Mouse (Mus musculus) midbrain, postnatal 0 days (tissue): ENCODE results near the gene Nfkbie. TPM values are rescaled to one million over a fixed set of nuclear protein-coding genes. Genes with fewer than 3 reads are reported as not detected.

Source experiments
- ATAC-seq: fragments of 200-750 bp; cut with Nextera tagmentation; 2 replicates; pipeline ENCODE4 v1.8.0; 2017; ENCODE audit warnings: moderate number of reproducible peaks, mild to moderate bottlenecking, moderate TSS enrichment, moderate library complexity; ENCODE audit not compliant: low FRiP score
- DNase-seq: peaks from one replicate; pipeline ENCODE4 v3.0.0-alpha.2; 2015; ENCODE audit warnings: low spot score
- H3K27ac ChIP-seq: fragments of 300-500 bp; sonication (generic); 2 replicates; pipeline ENCODE4 v1.5.1; 2014; ENCODE audit warnings: low read depth, mild to moderate bottlenecking, low read length, mixed read lengths
- H3K27me3 ChIP-seq: fragments of 300-500 bp; sonication (generic); 2 replicates; pipeline ENCODE4 v1.6.1; 2014; ENCODE audit warnings: low read length, control low read depth, mixed read lengths; ENCODE audit not compliant: insufficient read depth
- H3K36me3 ChIP-seq: fragments of 300-500 bp; sonication (generic); 2 replicates; pipeline ENCODE4 v1.6.1; 2014; ENCODE audit warnings: low read length, control low read depth, mixed read lengths; ENCODE audit not compliant: insufficient read depth
- H3K4me1 ChIP-seq: fragments of 300-500 bp; sonication (generic); 2 replicates; pipeline ENCODE4 v1.6.1; 2014; ENCODE audit warnings: mild to moderate bottlenecking, control low read depth, antibody characterized with exemption, low read length, mixed read lengths; ENCODE audit not compliant: insufficient read depth
- H3K4me2 ChIP-seq: fragments of 300-500 bp; sonication (generic); 2 replicates; pipeline ENCODE4 v1.6.1; 2014; ENCODE audit warnings: low read depth, mild to moderate bottlenecking, low read length, mixed read lengths; ENCODE audit not compliant: poor library complexity, severe bottlenecking
- H3K4me3 ChIP-seq: fragments of 300-500 bp; sonication (generic); 2 replicates; pipeline ENCODE4 v1.5.1; 2014; ENCODE audit warnings: low read depth, mild to moderate bottlenecking, low read length, moderate library complexity
- H3K9ac ChIP-seq: fragments of 300-500 bp; sonication (generic); replicated peaks from 2 replicates; pipeline ENCODE4 v1.6.1; 2014; ENCODE audit warnings: mild to moderate bottlenecking, low read length, moderate library complexity, mixed read lengths; ENCODE audit not compliant: poor library complexity, severe bottlenecking
- H3K9me3 ChIP-seq: fragments of 300-500 bp; sonication (generic); 2 replicates; pipeline ENCODE4 v1.6.1; 2016; ENCODE audit warnings: low read length, control low read depth
- CTCF ChIP-seq: IDR thresholded peaks from 2 replicates; pipeline ENCODE4 v1.5.1; 2016; ENCODE audit warnings: antibody characterized with exemption, mild to moderate bottlenecking
- WGBS: fragments of 180-500 bp; shearing (Covaris S2); extraction: QIAGEN DNeasy Blood & Tissue Kit; methylation state at CpG from one replicate; pipeline ENCODE4 v1.1.7; 2014; 5-methylcytosine and 5-hydroxymethylcytosine counted together
- polyA plus RNA-seq: library from polyadenylated mRNA; unstranded; fragments of >200 nt; fragmentation: Nextera tagmentation; extraction: Ambion mirVana; gene quantifications from 2 replicates; pipeline ENCODE4 v1.2.1, GENCODE M21; 2015
- total RNA-seq: library from RNA; depleted of rRNA; stranded (reverse); fragments of >200 nt; gene quantifications from 2 replicates; pipeline ENCODE4 v1.2.3, GENCODE M21; 2014

Gene Nfkbie
- total and polyA plus RNA-seq, 2 experiments from 2014 or later = 2.5 to 4.8 TPM

DNA sequence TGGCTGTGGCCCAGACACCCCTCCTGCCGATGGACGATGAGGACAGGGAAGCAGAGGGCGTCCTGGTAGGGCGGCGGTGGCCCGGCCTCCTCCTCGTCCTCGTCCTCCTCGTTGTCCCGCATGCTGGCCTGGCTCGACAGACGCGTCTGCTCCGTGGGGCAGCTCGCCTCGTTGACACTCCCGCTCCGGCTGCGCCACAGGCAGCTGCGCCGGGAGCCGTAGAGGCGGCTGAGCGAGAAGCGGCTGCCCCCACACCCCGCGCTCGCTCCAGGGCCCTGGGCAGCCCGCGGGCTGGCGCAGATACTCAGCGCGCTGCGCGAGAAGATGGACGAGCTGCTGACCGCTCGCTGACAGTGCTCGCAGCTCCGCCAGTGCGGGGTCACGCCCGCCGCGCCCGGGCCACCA is 10.6 kb upstream of the Nfkbie start:
- no peak overlapping the region for H3K9ac ChIP-seq
- H3K27ac ChIP-seq = no peak overlapping the region
- no peak overlapping the region for H3K4me3 ChIP-seq
- ATAC-seq (no peak), DNase-seq (no peak)
- H3K9me3 ChIP-seq = no peaks in the 10 kb centered on the region
- no peak overlapping the region for H3K4me2 ChIP-seq
- H3K36me3 ChIP-seq = peaks cover 13% of the 10 kb centered on the region
- H3K4me1 ChIP-seq = 0 out of 2 replicates have a peak, but pooled peaks cover 7% of the 10 kb centered on the region
- H3K27me3 ChIP-seq = peaks cover 15% of the 10 kb centered on the region
- 15% methylated on average over 45 of the region's 46 CpGs for WGBS
- no peak for TF ChIP-seq CTCF

GRCm38 (mm10) chr17:45545278-45545961 is 10.1 kb upstream of the Nfkbie start:
- WGBS = 20% methylated on average over 68 of the region's 74 CpGs

DNA sequence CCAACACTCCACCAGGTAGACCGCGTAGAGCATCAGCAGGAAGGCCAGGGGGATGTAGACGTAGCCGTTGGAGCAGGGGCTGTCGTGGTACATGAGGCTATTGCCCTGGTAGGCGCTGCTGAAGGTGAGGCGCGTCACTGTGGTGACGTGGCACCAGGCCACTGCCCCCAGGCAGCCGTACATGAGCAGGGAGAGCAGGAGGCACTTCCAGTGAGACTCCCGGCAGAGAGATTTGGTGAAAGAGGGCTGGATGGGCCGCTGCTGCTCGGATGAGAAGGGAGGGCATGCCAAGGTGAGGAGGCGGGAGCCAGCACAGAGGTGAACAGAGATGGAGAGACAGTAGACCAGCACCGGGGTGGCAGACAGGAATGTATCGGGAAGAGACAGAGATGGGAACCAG is 8.6 kb upstream of the Nfkbie start:
- Histone ChIP-seq H3K4me3 (no peak overlapping the region), H3K27ac (no peak overlapping the region), H3K36me3 (peaks cover 13% of the 10 kb centered on the region), H3K9me3 (no peaks in the 10 kb centered on the region), H3K27me3 (peaks cover 15% of the 10 kb centered on the region), H3K9ac (no peak overlapping the region), H3K4me1 (0 out of 2 replicates have a peak, but pooled peaks cover 9% of the 10 kb centered on the region), H3K4me2 (no peak overlapping the region)
- no peak for TF ChIP-seq CTCF
- DNase-seq = no peak
- WGBS = 72% methylated on average over 16 of the region's 16 CpGs
- ATAC-seq = no peak

More at GRCm38 (mm10) chr17:45545278-45545961, 10.1 kb upstream of the Nfkbie start:
- H3K27me3 ChIP-seq = peaks cover 15% of the 10 kb centered on the region
- DNase-seq (no peak), ATAC-seq (no peak)
- H3K4me2 ChIP-seq = peak overlapping the region; percentile 0; the same call in 1 of the 2 replicates
- no peak overlapping the region for H3K4me3 ChIP-seq
- H3K36me3 ChIP-seq = peaks cover 13% of the 10 kb centered on the region
- 0 out of 2 replicates have a peak, but pooled peaks cover 7% of the 10 kb centered on the region for H3K4me1 ChIP-seq
- no peak overlapping the region for H3K27ac ChIP-seq
- TF ChIP-seq CTCF = no peak
- H3K9me3 ChIP-seq = no peaks in the 10 kb centered on the region
- no peak overlapping the region for H3K9ac ChIP-seq

DNA sequence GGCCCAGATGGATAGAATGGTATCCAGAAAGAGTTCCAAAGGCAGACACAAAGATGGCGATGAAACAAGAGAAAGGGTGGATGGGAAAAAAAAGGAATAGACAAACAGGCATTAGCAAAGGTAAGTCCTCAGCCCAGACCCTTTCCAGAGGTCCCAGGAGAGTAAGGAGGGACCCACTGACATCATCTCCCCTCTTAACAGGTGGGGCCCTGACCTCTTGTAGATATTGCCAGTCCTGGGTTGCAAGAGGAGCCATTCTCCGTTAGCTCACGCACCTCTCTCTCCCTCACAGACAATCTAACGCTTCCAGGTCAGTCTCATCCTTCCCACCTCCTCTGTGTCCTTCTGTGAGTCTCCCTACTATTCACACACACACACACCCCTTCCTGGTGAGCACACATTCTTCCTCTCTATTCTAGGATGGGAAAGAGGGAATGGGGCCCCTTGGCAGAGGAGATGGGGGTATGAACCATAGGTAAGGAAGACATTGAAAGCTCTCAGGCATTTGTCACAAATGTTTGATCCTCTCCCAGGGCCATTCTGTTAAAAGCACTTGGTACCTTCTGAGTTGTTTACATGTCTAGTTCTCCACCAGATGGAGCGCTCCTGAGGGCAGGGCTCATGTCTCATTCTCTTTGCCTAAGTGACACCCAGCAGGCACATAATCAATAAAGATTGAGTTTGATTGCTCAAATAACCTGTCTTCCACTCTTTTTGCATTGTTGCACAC is 7.9 kb upstream of the Nfkbie start:
- no peak overlapping the region for H3K9ac ChIP-seq
- no peak overlapping the region for H3K27ac ChIP-seq
- H3K36me3 ChIP-seq = peaks cover 13% of the 10 kb centered on the region
- H3K27me3 ChIP-seq = peaks cover 15% of the 10 kb centered on the region
- H3K4me1 ChIP-seq = 0 out of 2 replicates have a peak, but pooled peaks cover 10% of the 10 kb centered on the region
- no peaks in the 10 kb centered on the region for H3K9me3 ChIP-seq
- peak overlapping the region; percentile 58 for H3K4me3 ChIP-seq
- DNase-seq = no peak
- 82% methylated on average over 5 of the region's 5 CpGs for WGBS
- H3K4me2 ChIP-seq = peak overlapping the region; percentile 66
- ATAC-seq = no peak
- TF ChIP-seq CTCF = peak; percentile 49

DNA sequence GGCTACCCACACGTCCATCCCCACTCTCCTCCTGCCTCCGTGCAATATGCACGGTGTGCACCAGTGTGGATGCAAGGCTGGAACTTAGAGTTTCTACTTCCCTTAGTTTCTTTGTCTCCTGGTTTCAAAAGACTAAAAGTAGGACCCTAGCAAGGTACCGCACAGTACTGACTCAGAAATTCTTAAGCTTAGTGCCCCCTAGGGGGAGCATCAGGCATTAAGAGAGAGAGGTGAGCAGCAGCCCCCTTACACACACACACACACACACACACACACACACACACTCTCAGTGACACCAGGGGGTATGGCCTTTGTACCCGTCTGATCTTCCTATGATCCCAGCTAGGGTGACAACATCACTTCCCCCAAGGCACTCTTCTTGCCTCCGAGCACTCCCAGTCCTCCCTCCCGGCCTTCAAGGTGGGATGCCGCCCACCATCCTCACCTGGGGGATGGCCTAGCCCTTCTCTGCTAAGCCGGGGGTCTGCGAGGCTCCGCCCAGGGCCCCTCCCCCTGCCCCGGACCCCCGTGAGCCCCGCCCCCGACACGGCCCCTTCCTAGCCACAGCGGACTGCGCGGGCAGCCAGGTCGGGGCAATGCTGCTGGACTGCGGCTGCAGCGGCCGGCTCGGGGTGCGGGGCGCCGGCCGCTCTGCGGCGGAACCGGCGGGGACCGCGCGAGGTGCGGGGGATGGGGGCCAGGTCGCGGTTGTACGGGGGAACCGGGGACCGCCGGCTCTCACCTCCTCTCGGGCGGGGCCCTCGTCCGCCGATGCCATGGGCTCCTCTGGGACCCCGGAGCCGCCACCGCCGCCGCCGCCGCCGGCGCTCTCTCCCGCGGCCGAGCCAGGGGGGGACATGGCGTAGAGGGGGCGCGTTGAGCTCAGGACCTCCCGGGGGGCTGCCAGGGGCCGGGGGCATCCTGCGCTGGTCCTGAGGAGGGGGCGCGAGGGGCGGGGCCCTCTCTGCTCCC is 6.7 kb upstream of the Nfkbie start:
- peak; percentile 77 for TF ChIP-seq CTCF
- peaks cover 13% of the 10 kb centered on the region for H3K36me3 ChIP-seq
- WGBS = 2% methylated on average over 43 of the region's 68 CpGs
- H3K4me2 ChIP-seq = peak overlapping the region; percentile 66
- peak overlapping the region; percentile 98 for H3K9ac ChIP-seq
- no peaks in the 10 kb centered on the region for H3K9me3 ChIP-seq
- 0 out of 2 replicates have a peak, but pooled peaks cover 10% of the 10 kb centered on the region for H3K4me1 ChIP-seq
- H3K4me3 ChIP-seq = peak overlapping the region; percentile 58
- peak; percentile 75 for ATAC-seq
- H3K27ac ChIP-seq = peak overlapping the region; percentile 96
- peak; percentile 89 for DNase-seq
- H3K27me3 ChIP-seq = peaks cover 15% of the 10 kb centered on the region
